Mouse (Mus musculus): ENCODE data around the gene Ltbp1.
"Not testable (repeated sequence)": the region's sequence is repeated elsewhere in the genome, so short reads cannot be mapped to it uniquely, and the experiment has no call there.

The Ltbp1 gene

DNA sequence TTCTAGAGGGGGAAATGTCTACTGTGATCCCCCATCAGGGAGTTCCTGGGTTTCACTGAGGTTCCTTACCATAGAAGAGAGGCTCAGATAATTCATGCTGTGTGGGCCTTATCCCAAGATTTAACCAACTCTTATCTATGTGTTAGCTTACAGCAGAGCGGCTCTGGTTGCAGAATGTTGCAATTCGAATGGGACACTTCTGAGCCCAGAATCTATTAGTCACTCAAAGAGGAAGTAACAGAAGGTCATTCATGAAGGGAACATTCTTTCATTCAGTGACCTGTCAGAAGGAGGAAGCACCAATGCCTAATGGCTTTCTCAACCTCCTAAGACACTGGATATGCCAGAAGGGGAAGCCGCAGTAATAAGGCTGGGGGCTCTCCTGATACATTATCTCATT, 114.1 kb downstream of the Ltbp1 start:
- DNase-seq: no peak

- no peak for DNase-seq
These were observed 114.7 kb downstream of the Ltbp1 start for GRCm38 (mm10) chr17:75120071-75120470.

GRCm38 (mm10) chr17:75122584-75123282, 117.4 kb downstream of the Ltbp1 start:
- DNase-seq: no peak

DNA sequence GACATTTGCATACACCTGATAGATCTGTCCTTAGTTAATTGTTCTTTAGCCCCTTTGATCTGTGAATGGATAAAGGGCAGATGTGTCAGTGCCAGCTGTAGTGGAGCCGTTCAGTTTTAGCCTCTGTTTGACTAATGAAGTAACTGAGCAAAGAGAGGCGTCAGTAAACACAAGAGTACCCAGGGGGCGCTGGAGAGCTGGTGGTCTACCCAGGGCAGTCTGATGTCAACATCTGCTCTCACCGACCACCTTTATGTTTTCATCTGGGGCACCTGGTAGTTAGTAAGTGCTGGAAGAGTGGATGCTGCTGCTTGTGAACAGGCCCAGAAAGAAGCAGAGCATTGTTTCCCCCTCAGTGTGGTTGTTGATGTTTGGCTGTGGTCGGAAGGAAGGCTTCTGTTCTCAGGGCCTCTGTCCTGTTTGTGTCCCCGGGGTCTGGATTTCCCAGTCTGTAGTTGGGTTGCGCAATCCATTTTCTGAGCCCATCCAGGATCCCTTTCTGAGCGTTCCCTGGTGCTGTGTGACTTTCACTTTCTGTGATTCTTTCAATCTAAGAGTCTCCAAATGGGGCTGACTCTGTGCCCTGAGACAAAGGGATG, 123.1 kb downstream of the Ltbp1 start:
- no peak for DNase-seq

- DNase-seq: no peak
These were observed 128.6 kb downstream of the Ltbp1 start for GRCm38 (mm10) chr17:75133983-75134382.

- DNase-seq: no peak
These were observed 134.4 kb downstream of the Ltbp1 start for GRCm38 (mm10) chr17:75139731-75140130.

GRCm38 (mm10) chr17:75142845-75143244, 137.5 kb downstream of the Ltbp1 start:
- DNase-seq: not testable (repeated sequence)

DNA sequence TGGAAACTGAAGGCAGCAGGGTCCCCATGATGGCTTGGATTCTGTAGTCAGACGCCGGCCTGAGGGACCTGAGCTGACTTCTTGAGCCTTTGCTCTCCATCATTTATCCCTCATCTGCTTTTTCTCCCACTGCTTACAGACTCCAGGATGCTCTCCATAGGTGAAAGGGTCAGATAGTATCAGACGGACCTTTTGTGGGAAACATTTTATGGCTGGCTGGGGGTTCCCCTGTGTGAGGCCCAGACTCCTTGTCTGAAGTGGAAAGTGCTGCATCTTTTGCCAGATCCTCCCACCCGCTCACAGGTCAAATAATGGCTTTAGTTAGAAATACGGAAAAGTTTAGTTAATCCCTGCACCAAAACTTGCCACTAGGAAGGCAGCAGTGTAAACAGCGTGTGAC, 138.6 kb downstream of the Ltbp1 start:
- DNase-seq: no peak

DNA sequence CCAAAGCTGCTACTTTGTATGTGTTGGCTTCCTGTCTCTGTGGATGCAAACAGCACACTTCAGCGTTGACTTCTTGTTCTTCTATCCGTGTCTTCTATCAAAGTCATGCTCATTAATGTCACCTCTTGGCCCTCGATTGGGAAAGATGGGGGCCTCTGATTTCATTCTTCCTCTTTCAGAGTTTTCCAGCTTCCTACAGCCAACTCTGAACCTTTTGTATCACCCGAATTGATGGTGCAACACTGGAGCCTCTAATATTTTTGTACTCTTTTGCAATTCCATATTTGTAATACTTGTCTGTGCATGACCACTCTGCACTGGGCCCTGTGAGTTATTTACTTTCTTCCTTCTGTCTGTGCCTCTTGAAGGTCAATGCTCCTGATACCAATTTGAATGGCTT, 141.8 kb downstream of the Ltbp1 start:
- DNase-seq: no peak

DNA sequence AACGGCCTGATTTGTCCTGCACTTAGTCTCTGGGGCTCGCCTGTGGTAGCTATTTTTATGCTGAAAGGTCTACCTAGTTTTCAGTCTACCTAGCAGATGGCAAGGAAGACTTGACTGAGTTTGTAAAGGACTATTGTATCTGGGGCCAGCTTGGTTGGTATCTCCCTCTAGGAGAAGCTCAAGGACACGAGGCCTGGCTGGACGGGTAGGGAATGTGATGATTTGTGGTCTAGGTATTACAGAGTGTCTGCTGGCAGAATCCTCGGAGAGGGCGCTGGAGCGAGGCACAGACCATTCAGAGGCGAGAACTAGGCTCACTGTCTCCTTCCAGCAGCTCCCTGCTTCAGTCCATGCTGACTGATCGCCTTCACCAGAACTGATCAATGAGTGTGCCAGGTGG, 146.4 kb downstream of the Ltbp1 start:
- DNase-seq: no peak

DNA sequence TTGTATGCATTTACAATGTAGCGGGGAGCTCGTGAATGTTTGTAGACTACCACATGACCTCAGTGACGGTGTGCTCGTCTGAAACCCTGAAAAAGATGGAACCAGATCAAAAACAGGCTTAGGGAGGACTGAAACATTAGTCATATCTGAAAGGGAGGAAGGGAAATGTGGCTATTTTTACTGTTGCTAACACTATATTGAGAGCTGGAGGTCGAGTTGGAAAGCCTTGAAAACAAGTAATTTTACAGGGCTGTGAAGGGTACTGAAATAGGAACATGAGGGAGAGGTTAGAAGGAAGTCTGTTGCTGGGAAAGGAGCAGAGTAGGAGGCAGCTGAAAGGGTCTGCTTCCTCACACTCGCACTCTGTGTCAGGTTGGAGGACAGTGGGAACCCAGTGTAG, 147.7 kb downstream of the Ltbp1 start:
- DNase-seq: no peak

DNA sequence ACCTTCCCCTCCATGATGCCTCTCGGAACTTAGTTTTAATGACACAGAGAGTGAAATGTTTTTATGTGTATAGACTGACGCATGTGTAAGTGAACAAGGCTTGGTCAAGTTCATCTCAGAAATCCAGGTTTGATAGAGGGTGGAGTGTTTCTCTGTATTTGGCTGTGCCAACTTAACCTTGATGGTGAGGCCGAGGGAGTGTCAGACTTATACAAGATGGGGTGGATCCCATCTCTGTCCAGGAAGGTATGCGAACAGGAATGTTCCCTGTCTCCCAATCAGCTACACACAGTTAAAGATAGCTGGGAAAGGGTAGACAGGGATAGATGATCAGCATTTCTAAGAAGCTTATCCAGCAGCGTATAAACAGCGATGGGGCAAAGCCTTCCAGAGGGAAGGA, 153.0 kb downstream of the Ltbp1 start:
- no peak for DNase-seq

DNA sequence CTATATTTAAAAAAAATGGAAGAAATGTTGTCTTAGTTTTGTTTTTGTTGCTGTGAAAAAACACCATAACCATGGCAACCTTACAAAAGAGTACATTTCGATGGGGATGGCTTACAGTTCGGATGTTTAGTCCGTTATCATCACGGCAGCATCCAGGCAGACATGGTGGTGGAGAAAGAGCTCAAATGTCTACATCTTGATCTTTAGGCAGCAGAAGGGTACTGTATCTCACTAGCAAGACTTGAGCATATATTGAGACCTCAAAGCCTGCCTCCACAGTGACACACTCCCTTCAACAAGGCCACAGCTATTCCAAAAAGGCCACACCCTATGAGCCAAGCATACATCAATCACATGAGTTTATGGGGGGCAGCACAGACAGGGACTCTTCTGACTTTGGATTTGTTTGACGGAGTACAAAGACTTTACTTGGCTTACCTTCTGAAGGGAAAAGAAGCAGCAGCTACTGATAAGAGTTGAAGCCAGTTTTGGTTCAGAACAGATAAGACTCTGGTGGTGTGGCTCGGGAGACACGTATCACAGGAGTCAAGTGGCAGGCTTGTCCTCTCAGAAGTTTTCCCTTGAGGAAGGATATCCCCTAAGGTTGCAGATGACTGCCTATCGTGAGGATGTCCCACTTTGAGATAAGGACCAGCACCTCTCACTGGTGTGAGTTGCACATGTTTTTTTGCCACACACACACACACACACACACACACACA, 153.9 kb downstream of the Ltbp1 start:
- DNase-seq: no peak

- DNase-seq: no peak
These were observed 155.7 kb downstream of the Ltbp1 start for GRCm38 (mm10) chr17:75161062-75161461.

- DNase-seq: no peak
These were observed 156.6 kb downstream of the Ltbp1 start for GRCm38 (mm10) chr17:75161931-75162330.

GRCm38 (mm10) chr17:75164566-75164965, 159.2 kb downstream of the Ltbp1 start:
- DNase-seq: no peak

- no peak for DNase-seq
These were observed 163.3 kb downstream of the Ltbp1 start for GRCm38 (mm10) chr17:75168572-75169200.

DNA sequence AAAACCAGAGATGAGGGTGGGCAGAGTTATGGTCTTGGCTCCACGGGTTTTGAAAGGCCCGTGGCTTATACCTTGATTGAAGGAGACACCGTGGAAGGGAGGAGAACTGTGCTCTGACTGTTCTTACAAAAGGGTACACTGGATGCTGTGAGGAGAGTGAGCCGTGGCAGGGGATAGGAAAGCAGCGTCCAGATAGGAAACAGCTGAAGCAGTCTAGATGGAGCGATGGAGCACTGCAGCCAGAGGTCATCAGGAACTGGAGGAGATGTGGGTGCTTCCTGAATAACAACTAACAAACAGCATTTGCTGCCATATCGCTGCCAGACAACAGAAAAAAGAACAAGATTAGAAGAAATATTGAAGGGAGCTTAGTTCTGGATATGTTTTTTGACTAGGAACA, 166.3 kb downstream of the Ltbp1 start:
- DNase-seq: no peak

GRCm38 (mm10) chr17:75172685-75173205, 167.4 kb downstream of the Ltbp1 start:
- DNase-seq: no peak

- DNase-seq: no peak
These were observed 169.1 kb downstream of the Ltbp1 start for GRCm38 (mm10) chr17:75174501-75174900.

GRCm38 (mm10) chr17:75177920-75178867, 172.8 kb downstream of the Ltbp1 start:
- no peak for DNase-seq

GRCm38 (mm10) chr17:75179001-75179400, 173.6 kb downstream of the Ltbp1 start:
- no peak for DNase-seq
